Mouse (Mus musculus): ENCODE results near the gene Tbata.

DNA sequence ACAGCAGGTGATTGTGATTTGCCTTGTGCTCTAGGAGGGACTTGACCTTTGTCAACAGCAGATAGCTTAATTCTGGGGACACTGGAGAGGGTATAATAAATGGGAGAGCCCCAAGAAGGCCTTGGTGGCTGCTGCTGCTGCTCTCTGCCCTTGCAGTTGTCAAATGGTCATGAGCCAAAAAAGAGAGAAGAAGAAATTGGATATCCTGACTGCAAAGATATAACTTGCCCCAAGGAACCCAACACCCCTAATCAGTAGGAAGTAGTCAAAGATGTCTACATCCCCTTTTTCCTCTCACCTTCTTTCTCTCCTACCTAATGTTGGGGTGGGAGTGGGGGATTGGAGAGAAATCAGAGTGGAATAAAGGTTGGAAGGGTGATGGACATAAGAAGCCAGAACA, 19.6 kb upstream of the Tbata start:
- no peak for TF ChIP-seq MYB (IDR thresholded peaks at IDR 0.05; ENCODE audit: low read depth, low read length)
- no peak for TF ChIP-seq ETS1 (IDR thresholded peaks at IDR 0.05; ENCODE audit: low read depth, low read length)
- no peak for TF ChIP-seq CTCF (IDR thresholded peaks at IDR 0.05 in 2 of 3, conservative IDR thresholded peaks at IDR 0.05 in 1 of 3; ENCODE audit: control insufficient read depth in 1 of 3, insufficient read depth in 1 of 3, low read depth in 2 of 3, low read length in 3 of 3, poor library complexity in 1 of 3, severe bottlenecking in 1 of 3)
- no peak for TF ChIP-seq E2F4 (IDR thresholded peaks at IDR 0.05; ENCODE audit: borderline replicate concordance, low read depth, low read length)
- TF ChIP-seq MAX (IDR thresholded peaks at IDR 0.05; ENCODE audit: low read length), result no peak
- no peak; a peak in 1 of 4 replicates for TF ChIP-seq EP300 (IDR thresholded peaks at IDR 0.05; ENCODE audit: low read depth in 1 of 2, low read length in 2 of 2)
- no peak for TF ChIP-seq POLR2A (IDR thresholded peaks at IDR 0.05; ENCODE audit: control insufficient read depth in 1 of 2, insufficient read depth in 1 of 2, low read depth in 1 of 2, low read length in 2 of 2, poor library complexity in 1 of 2)
- no peak for TF ChIP-seq MAFK (IDR thresholded peaks at IDR 0.05; ENCODE audit: borderline replicate concordance, low read depth, low read length)
- no peak for TF ChIP-seq NRF1 (IDR thresholded peaks at IDR 0.05; ENCODE audit: insufficient read depth, low read depth, low read length, poor library complexity, severe bottlenecking)
- TF ChIP-seq JUND (IDR thresholded peaks at IDR 0.05; ENCODE audit: low read depth, low read length), result no peak
- TF ChIP-seq GABPA (IDR thresholded peaks at IDR 0.05; ENCODE audit: low read depth, low read length), result no peak
- TF ChIP-seq USF2 (IDR thresholded peaks at IDR 0.05; ENCODE audit: borderline replicate concordance in 1 of 2, insufficient read depth in 1 of 2, low read depth in 1 of 2, low read length in 2 of 2), result no peak
- TF ChIP-seq SMC3 (IDR thresholded peaks at IDR 0.05; ENCODE audit: low read depth, low read length), result no peak
- TF ChIP-seq ZMIZ1 (IDR thresholded peaks at IDR 0.05; ENCODE audit: low read depth, low read length), result no peak
